Mouse (Mus musculus): Measurements from ENCODE around the gene Lpgat1.

- no peak for TF ChIP-seq CTCF (IDR thresholded peaks at IDR 0.05; ENCODE audit: extremely low read depth, insufficient read depth, insufficient read length, insufficient replicate concordance)
- TF ChIP-seq POLR2A (IDR thresholded peaks at IDR 0.05; ENCODE audit: low read depth, low read length) = no peak
Observed at GRCm38 (mm10) chr1:191713813-191714212, 3.8 kb upstream of the Lpgat1 start.

All from spleen, adult 2 months (tissue).